Mouse (Mus musculus) cerebellum, postnatal 10 days (tissue): ENCODE measurements around the gene Aplnr.

Experiments used
- DNase-seq, 2 experiments: peaks; one replicate each; pipeline ENCODE4 v3.0.0; 2021; ENCODE audit warnings: mixed read lengths in 2 of 2

Aplnr gene

GRCm38 (mm10) chr2:85136089-85136488, at the start of gene Aplnr:
Gene Aplnr (plus strand): TSS chr2:85136225.
- DNase-seq = no peak

- DNase-seq = peak in 1 of 2 experiments; percentile 45
Measured at GRCm38 (mm10) chr2:85088716-85089646, 47.0 kb upstream of the Aplnr start.

- no peak for DNase-seq
Measured at GRCm38 (mm10) chr2:85091325-85091724, 44.7 kb upstream of the Aplnr start.

- DNase-seq = no peak
Measured at GRCm38 (mm10) chr2:85093376-85093775, 42.6 kb upstream of the Aplnr start.

- DNase-seq = no peak
Measured at GRCm38 (mm10) chr2:85095906-85096305, 40.1 kb upstream of the Aplnr start.

GRCm38 (mm10) chr2:85098014-85098413, 38.0 kb upstream of the Aplnr start:
- no peak for DNase-seq

- DNase-seq = no peak
Measured at GRCm38 (mm10) chr2:85098824-85099511, 37.1 kb upstream of the Aplnr start.

- no peak for DNase-seq
Measured at GRCm38 (mm10) chr2:85103201-85103600, 32.8 kb upstream of the Aplnr start.

- no peak for DNase-seq
Measured at GRCm38 (mm10) chr2:85105426-85106013, 30.5 kb upstream of the Aplnr start.

- DNase-seq = no peak
Measured at GRCm38 (mm10) chr2:85106068-85106790, 29.8 kb upstream of the Aplnr start.

GRCm38 (mm10) chr2:85106941-85107340, 29.1 kb upstream of the Aplnr start:
- no peak for DNase-seq

GRCm38 (mm10) chr2:85110288-85110875, 25.6 kb upstream of the Aplnr start:
- DNase-seq = peak; percentile 93 to 94

- DNase-seq = peak; percentile 72 to 81
Measured at GRCm38 (mm10) chr2:85123187-85123868, 12.7 kb upstream of the Aplnr start.

GRCm38 (mm10) chr2:85123869-85124535, 12.0 kb upstream of the Aplnr start:
- DNase-seq = peak; percentile 90 to 91

GRCm38 (mm10) chr2:85129496-85129971, 6.5 kb upstream of the Aplnr start:
- no peak for DNase-seq

- no peak for DNase-seq
Measured at GRCm38 (mm10) chr2:85131226-85131625, 4.8 kb upstream of the Aplnr start.

GRCm38 (mm10) chr2:85131724-85132123, 4.3 kb upstream of the Aplnr start:
- DNase-seq = no peak

- no peak for DNase-seq
Measured at GRCm38 (mm10) chr2:85132204-85132603, 3.8 kb upstream of the Aplnr start.

- no peak for DNase-seq
Measured at GRCm38 (mm10) chr2:85135099-85135498, 926 bp upstream of the Aplnr start.

GRCm38 (mm10) chr2:85136831-85137520, 951 bp downstream of the Aplnr start:
- DNase-seq = no peak
